Mouse (Mus musculus) G1E-ER4 (cell line): ENCODE results near the gene Prss44. TPM values are rescaled to one million over a fixed set of nuclear protein-coding genes. Genes with fewer than 3 reads are reported as not detected.

ENCODE experiments used
- GATA1 ChIP-seq: IDR thresholded peaks from one replicate; pipeline ENCODE4 v1.8.0; 2012; ENCODE audit warnings: low read length, inconsistent platforms
- polyA plus RNA-seq: library from polyadenylated mRNA; stranded (reverse); fragments of >175 nt; gene quantifications from 2 replicates; pipeline ENCODE4 v1.2.3, GENCODE M21; 2012

Prss44 gene
- polyA plus RNA-seq, 1 experiment: not detected

DNA sequence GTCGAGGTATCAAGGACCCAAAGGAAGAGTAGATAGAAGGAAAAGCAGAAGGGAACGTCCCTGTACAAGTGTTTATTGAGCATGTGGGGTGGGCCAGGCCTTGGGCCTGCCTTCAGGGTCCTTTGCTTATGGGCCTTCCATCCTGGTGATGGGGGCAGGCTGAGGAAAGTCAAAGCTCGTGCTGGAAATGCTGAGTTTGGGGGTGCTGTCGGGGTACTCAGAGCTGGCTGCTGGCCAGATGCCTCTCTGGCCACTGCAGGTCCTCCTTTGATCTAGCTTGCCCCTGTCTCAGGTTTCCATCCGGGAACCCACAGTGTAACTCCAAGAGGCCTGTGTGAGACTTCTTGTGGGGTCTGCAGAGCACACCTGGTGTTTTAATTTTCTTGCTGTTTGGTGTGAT lies 44.7 kb downstream of the Prss44 start:
- TF ChIP-seq GATA1: no peak

- no peak for TF ChIP-seq GATA1
Observed at GRCm38 (mm10) chr9:110858967-110859596, 45.3 kb downstream of the Prss44 start.

DNA sequence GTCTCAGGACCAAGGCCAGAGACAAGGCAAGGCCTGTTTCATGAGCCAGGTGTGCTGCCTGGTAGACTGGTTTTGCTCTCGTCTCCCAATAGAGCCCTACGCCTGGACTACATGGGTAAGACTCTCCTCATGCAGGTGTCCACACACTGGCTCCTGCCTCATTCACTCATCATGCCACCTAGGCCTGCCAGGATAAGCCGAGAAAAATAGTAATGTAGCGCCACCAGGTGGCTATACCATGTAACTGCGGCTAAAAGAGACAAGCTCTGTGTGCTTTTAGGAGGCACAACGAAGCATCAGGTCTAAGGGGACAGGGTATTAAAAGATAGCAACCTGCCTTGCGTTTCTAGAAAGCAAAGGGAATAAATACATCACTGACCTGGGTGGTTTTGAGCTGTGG lies 57.2 kb downstream of the Prss44 start:
- no peak for TF ChIP-seq GATA1

Other genes starting within 250 kb of the Prss44 start
- 3.2 and 4.1 TPM in 2 replicates for gene Nradd, start 189.5 kb upstream of the Prss44 start, polyA plus RNA-seq
- gene Nbeal2, start 159.8 kb upstream of the Prss44 start, polyA plus RNA-seq: 82.0 and 88.5 TPM in 2 replicates
- 420 and 613 TPM in 2 replicates for gene Ccdc12, start 157.5 kb upstream of the Prss44 start, polyA plus RNA-seq
- gene Myl3, start 72.1 kb upstream of the Prss44 start, polyA plus RNA-seq: not detected in 2 replicates
- 0.02 TPM in 1 of 2 replicates, not detected in the other for gene Pth1r, start 66.8 kb upstream of the Prss44 start, polyA plus RNA-seq
- gene Prss42, start 15.8 kb upstream of the Prss44 start, polyA plus RNA-seq: not detected in 2 replicates
- gene Prss43, start 12.7 kb downstream of the Prss44 start, polyA plus RNA-seq: not detected in 2 replicates
- not detected in 2 replicates for gene Prss45, start 20.6 kb downstream of the Prss44 start, polyA plus RNA-seq
- not detected in 2 replicates for gene Prss46, start 30.5 kb downstream of the Prss44 start, polyA plus RNA-seq
- not detected in 2 replicates for gene Prss50, start 44.0 kb downstream of the Prss44 start, polyA plus RNA-seq
- gene Als2cl, start 65.9 kb downstream of the Prss44 start, polyA plus RNA-seq: not detected in 2 replicates
- not detected in 2 replicates for gene Tmie, start 66.1 kb downstream of the Prss44 start, polyA plus RNA-seq
- gene Fam240a, start 102.9 kb downstream of the Prss44 start, polyA plus RNA-seq: not detected in 2 replicates
- gene Tdgf1, start 132.2 kb downstream of the Prss44 start, polyA plus RNA-seq: not detected in 2 replicates
- not detected in 2 replicates for gene Lrrc2, start 137.6 kb downstream of the Prss44 start, polyA plus RNA-seq
- gene Rtp3, start 176.6 kb downstream of the Prss44 start, polyA plus RNA-seq: not detected in 2 replicates
- not detected in 2 replicates for gene Ltf, start 205.3 kb downstream of the Prss44 start, polyA plus RNA-seq
- 0.37 and 3.4 TPM in 2 replicates for gene Ccrl2, start 243.5 kb downstream of the Prss44 start, polyA plus RNA-seq